Mouse (Mus musculus) B cell, adult 2 months (primary cell): Measurements from ENCODE around the gene Gm11549.

Experiments
- DNase-seq, 2 experiments: peaks; one replicate each; pipeline ENCODE4 v3.0.0; 2022

The Gm11549 gene

GRCm38 (mm10) chr3:36505809-36506735 is 15.5 kb downstream of the Gm11549 start:
- DNase-seq: no peak

- DNase-seq: no peak
These were observed 16.3 kb downstream of the Gm11549 start for GRCm38 (mm10) chr3:36505306-36505705.

- DNase-seq: no peak
These were observed 20.1 kb downstream of the Gm11549 start for GRCm38 (mm10) chr3:36501546-36501945.

- no peak for DNase-seq
These were observed 20.6 kb downstream of the Gm11549 start for GRCm38 (mm10) chr3:36500976-36501375.

GRCm38 (mm10) chr3:36499418-36499817 is 22.2 kb downstream of the Gm11549 start:
- DNase-seq: no peak

GRCm38 (mm10) chr3:36498224-36498623 is 23.4 kb downstream of the Gm11549 start:
- no peak for DNase-seq

- peak; percentile 48 to 57 for DNase-seq
These were observed 24.9 kb downstream of the Gm11549 start for GRCm38 (mm10) chr3:36496746-36497145.

GRCm38 (mm10) chr3:36496273-36496672 is 25.3 kb downstream of the Gm11549 start:
- no peak for DNase-seq

- peak; percentile 84 for DNase-seq
These were observed 26.2 kb downstream of the Gm11549 start for GRCm38 (mm10) chr3:36495436-36495835.

GRCm38 (mm10) chr3:36494613-36495012 is 27.0 kb downstream of the Gm11549 start:
- no peak for DNase-seq

- DNase-seq: no peak
These were observed 27.9 kb downstream of the Gm11549 start for GRCm38 (mm10) chr3:36493641-36494283.

- no peak for DNase-seq
These were observed 28.8 kb downstream of the Gm11549 start for GRCm38 (mm10) chr3:36492716-36493391.

GRCm38 (mm10) chr3:36491535-36491934 is 30.1 kb downstream of the Gm11549 start:
- DNase-seq: no peak

GRCm38 (mm10) chr3:36489590-36489910 is 32.1 kb downstream of the Gm11549 start:
- DNase-seq: no peak

GRCm38 (mm10) chr3:36488899-36489589 is 32.6 kb downstream of the Gm11549 start:
- no peak for DNase-seq

- DNase-seq: no peak
These were observed 33.2 kb downstream of the Gm11549 start for GRCm38 (mm10) chr3:36488367-36488766.

- DNase-seq: no peak
These were observed 34.7 kb downstream of the Gm11549 start for GRCm38 (mm10) chr3:36486881-36487280.

GRCm38 (mm10) chr3:36486176-36486575 is 35.4 kb downstream of the Gm11549 start:
- DNase-seq: no peak

- no peak for DNase-seq
These were observed 37.3 kb downstream of the Gm11549 start for GRCm38 (mm10) chr3:36484292-36484691.

GRCm38 (mm10) chr3:36482940-36483339 is 38.7 kb downstream of the Gm11549 start:
- DNase-seq: no peak

GRCm38 (mm10) chr3:36481776-36482193 is 39.8 kb downstream of the Gm11549 start:
- no peak for DNase-seq

GRCm38 (mm10) chr3:36480486-36480885 is 41.1 kb downstream of the Gm11549 start:
- no peak for DNase-seq

- no peak for DNase-seq
These were observed 42.8 kb downstream of the Gm11549 start for GRCm38 (mm10) chr3:36478776-36479175.
